Mouse (Mus musculus): Measurements from ENCODE around the gene Ftl1. TPM values are rescaled to one million over a fixed set of nuclear protein-coding genes. Genes with fewer than 3 reads are reported as not detected.
A peak's percentile ranks its signal among the peaks of the same experiment; 100 is the strongest.

Gene Ftl1
- polyA plus RNA-seq, 1 experiment, result 2,336 TPM

DNA sequence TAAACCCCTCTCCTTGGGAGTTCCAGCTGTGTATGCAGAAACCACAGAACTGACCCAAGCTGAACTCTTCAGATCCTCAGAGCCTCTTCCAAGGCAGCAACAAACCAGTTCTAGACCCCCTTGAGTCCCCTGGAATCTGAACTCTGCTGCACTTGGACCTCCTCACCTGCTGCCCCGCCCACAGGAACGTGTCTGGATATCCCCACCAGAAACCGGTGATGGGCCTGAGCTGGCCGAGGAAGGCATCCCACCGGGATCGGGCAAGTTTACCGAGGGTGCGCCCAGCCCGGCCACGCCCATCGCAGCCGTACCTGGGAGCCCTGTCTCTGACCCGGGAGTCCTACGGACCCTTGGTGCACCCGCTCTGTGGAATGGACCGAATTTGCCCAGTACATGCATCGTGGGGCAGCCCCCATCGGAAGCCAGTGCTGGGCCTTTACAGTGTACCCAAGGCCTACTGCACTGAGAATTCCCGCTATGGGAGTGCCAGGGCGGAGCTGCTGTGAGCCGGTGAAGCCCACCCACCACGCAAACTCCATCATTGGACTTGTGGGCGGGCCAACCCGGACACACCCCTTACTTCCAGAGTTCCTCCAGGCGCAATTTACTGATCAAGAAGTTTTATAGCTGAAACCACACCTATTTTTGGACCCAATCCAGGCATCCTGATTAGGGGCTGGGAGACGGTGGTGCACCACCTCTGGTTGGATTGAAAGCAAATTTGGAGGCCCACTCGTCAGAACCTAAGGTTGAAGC is 39.6 kb downstream of the Ftl1 start:
- 14% methylated on average over 27 of the region's 27 CpGs for WGBS
- Histone ChIP-seq H3K4me3 (ENCODE audit: low read depth, low read length) (no peak overlapping the region), H3K27me3 (ENCODE audit: control insufficient read depth, insufficient read depth, low read length) (peaks cover 35% of the 10 kb centered on the region), H3K36me3 (ENCODE audit: control insufficient read depth, insufficient read depth, low read length) (peaks cover 39% of the 10 kb centered on the region), H3K27ac (ENCODE audit: insufficient read depth, low read depth, low read length) (no peak overlapping the region), H3K4me1 (ENCODE audit: control insufficient read depth, insufficient read depth, insufficient read length, low read length) (peaks cover 3% of the 10 kb centered on the region)
- TF ChIP-seq CTCF (IDR thresholded peaks at IDR 0.05; ENCODE audit: extremely low read depth, insufficient read length, insufficient replicate concordance, low read depth, low read length) (no peak), POLR2A (IDR thresholded peaks at IDR 0.05; ENCODE audit: low read depth, low read length) (no peak)

GRCm38 (mm10) chr7:45417962-45418492 is 41.7 kb downstream of the Ftl1 start:
- WGBS, result 12% methylated on average over 13 of the region's 13 CpGs
- peaks cover 55% of the 10 kb centered on the region for H3K27me3 ChIP-seq (ENCODE audit: control insufficient read depth, insufficient read depth, low read length)

GRCm38 (mm10) chr7:45415636-45416035 is 44.0 kb downstream of the Ftl1 start:
- peaks cover 66% of the 10 kb centered on the region for H3K27me3 ChIP-seq (ENCODE audit: control insufficient read depth, insufficient read depth, low read length)

More at GRCm38 (mm10) chr7:45417962-45418492, 41.7 kb downstream of the Ftl1 start:
- Histone ChIP-seq H3K27ac (ENCODE audit: insufficient read depth, low read depth, low read length) (no peak overlapping the region), H3K36me3 (ENCODE audit: control insufficient read depth, insufficient read depth, low read length) (peaks cover 21% of the 10 kb centered on the region), H3K4me3 (ENCODE audit: low read depth, low read length) (no peak overlapping the region), H3K4me1 (ENCODE audit: control insufficient read depth, insufficient read depth, insufficient read length, low read length) (peaks cover 9% of the 10 kb centered on the region)
- no peak for TF ChIP-seq POLR2A (IDR thresholded peaks at IDR 0.05; ENCODE audit: low read depth, low read length)

DNA sequence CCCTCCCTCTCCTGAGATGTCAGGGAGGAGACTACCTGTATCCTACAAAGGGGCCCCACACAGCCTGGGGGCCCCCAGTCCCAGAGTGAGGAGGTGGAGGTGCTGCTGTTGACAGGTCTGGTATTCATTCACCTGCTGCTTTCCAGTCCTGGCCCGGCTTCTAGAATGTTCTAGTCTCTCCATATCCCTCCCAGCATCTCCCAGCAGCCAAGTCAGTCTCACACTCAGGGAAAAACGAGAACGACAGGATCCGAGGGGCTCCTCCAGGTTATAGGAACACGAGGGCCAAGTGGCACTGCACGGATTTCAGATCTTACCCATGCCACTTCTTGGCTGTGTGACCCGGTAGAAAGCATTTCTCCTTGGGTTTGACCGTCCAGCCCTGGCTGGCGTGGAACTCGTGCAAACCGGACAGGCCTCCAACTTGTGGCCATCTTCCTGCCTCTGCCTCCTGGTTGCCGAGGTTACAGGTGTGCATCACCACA is 44.9 kb downstream of the Ftl1 start:
- Histone ChIP-seq H3K4me1 (ENCODE audit: control insufficient read depth, insufficient read depth, insufficient read length, low read length) (peaks cover 6% of the 10 kb centered on the region), H3K4me3 (ENCODE audit: low read depth, low read length) (no peak overlapping the region), H3K27me3 (ENCODE audit: control insufficient read depth, insufficient read depth, low read length) (peaks cover 62% of the 10 kb centered on the region), H3K27ac (ENCODE audit: insufficient read depth, low read depth, low read length) (no peak overlapping the region), H3K36me3 (ENCODE audit: control insufficient read depth, insufficient read depth, low read length) (no peaks in the 10 kb centered on the region)
- 46% methylated on average over 12 of the region's 12 CpGs for WGBS
- TF ChIP-seq CTCF (IDR thresholded peaks at IDR 0.05; ENCODE audit: extremely low read depth, insufficient read length, insufficient replicate concordance, low read depth, low read length) (no peak), POLR2A (IDR thresholded peaks at IDR 0.05; ENCODE audit: low read depth, low read length) (no peak)

More at GRCm38 (mm10) chr7:45415636-45416035, 44.0 kb downstream of the Ftl1 start:
- 19% methylated on average over 37 of the region's 37 CpGs for WGBS
- H3K27ac ChIP-seq (ENCODE audit: insufficient read depth, low read depth, low read length), result no peak overlapping the region
- peaks cover 1% of the 10 kb centered on the region; the same call in 1 of the 2 replicates for H3K36me3 ChIP-seq (ENCODE audit: control insufficient read depth, insufficient read depth, low read length)
- H3K4me1 ChIP-seq (ENCODE audit: control insufficient read depth, insufficient read depth, insufficient read length, low read length), result peaks cover 9% of the 10 kb centered on the region
- TF ChIP-seq POLR2A (IDR thresholded peaks at IDR 0.05; ENCODE audit: low read depth, low read length), result no peak
- no peak for TF ChIP-seq CTCF (IDR thresholded peaks at IDR 0.05; ENCODE audit: extremely low read depth, insufficient read length, insufficient replicate concordance, low read depth, low read length)
- no peak overlapping the region for H3K4me3 ChIP-seq (ENCODE audit: low read depth, low read length)

DNA sequence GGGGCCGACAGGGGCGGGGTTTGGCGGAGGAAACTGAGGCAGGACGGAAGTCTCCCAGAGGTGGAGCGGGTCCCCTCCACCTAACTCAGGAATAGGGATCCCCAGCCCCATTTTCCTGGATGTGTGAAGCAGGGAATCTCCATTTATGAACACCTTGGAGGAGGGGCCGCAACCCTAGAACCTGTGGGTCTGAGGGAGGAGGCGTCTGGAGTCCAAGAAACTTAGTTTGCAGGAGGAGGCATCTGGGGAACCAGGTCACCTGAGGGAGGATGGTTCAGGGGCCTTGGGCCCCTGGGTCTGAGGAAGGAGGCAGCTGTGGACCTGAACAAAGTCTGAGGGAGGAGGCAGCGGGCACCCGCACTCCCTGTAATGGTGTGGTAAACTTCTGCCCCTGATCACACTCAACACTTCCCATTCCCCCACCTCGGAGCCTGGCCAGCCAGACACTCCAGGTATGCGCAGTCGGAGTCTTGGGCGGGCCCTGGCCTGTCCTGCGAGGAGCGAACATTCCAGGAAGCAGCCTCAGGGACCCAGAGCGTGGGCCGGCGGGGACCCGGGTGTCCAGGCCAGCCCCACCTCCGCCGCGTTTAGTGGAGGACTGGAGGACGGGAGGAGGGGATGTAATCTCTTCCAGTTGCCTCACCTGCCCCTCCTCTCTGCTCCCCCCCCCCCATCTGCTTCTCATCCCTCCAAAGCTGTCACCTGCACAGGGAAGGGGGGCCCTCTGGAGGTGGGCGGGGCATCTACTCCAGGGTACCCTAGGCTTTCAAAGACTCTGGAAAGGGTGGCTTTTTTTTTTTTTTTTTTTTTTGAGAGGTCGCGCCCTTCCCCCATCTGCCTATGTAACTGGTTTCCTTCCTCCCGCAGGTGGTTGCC is 45.6 kb downstream of the Ftl1 start:
- Histone ChIP-seq H3K4me3 (ENCODE audit: low read depth, low read length) (peak overlapping the region; percentile 55), H3K27me3 (ENCODE audit: control insufficient read depth, insufficient read depth, low read length) (peaks cover 56% of the 10 kb centered on the region), H3K4me1 (ENCODE audit: control insufficient read depth, insufficient read depth, insufficient read length, low read length) (peaks cover 6% of the 10 kb centered on the region), H3K27ac (ENCODE audit: insufficient read depth, low read depth, low read length) (no peak overlapping the region), H3K36me3 (ENCODE audit: control insufficient read depth, insufficient read depth, low read length) (no peaks in the 10 kb centered on the region)
- no peak for TF ChIP-seq CTCF (IDR thresholded peaks at IDR 0.05; ENCODE audit: extremely low read depth, insufficient read length, insufficient replicate concordance, low read depth, low read length)
- no peak for TF ChIP-seq POLR2A (IDR thresholded peaks at IDR 0.05; ENCODE audit: low read depth, low read length)
- WGBS, result 3% methylated on average over 27 of the region's 27 CpGs

DNA sequence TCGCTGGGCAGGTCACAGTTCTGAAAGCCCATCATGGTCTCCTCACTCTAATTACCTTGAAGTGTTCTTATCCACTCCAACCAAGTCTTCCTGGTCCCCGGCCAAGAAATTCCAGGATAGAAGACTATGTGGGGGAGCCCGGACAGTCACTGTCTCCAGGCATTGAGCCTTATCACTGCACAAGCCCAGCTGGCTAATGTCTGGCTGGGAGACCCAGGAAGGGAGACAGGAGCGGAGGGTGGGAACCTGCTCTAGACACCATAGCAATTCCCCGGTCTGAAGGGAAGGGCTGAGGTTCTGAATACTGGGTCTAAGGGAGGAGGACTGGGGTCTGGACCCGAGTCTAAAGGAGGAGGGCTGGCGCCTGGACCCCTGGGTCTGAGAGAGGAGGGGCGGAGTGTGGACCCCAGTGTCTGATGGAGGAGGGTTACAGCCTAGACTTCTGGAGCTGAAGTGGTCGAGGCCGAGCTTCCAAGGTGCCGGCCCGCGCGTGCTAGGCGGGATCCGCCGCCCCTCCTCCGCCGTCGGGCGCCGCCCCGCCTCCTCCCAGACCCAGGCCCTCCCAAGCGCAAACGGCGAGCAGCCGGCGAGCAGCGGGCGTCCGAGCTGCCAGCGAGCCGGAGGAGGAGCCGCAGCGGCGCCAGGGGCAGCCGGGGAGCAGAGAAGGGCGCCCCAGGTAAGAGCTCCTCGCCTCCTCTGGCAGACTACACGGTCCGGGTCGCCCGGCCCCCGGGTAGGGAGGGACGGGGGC is 46.4 kb downstream of the Ftl1 start, which contains the start of gene Ntf5:
Gene Ntf5, plus strand, starts transcription at position 583 of the 751 bp plus-strand sequence.
- peaks cover 6% of the 10 kb centered on the region for H3K4me1 ChIP-seq (ENCODE audit: control insufficient read depth, insufficient read depth, insufficient read length, low read length)
- H3K27me3 ChIP-seq (ENCODE audit: control insufficient read depth, insufficient read depth, low read length), result peaks cover 62% of the 10 kb centered on the region
- peak within 1 kb of the TSS; percentile 55 for H3K4me3 ChIP-seq (ENCODE audit: low read depth, low read length)
- no peak within 1 kb of the TSS for H3K27ac ChIP-seq (ENCODE audit: insufficient read depth, low read depth, low read length)
- no peak for TF ChIP-seq POLR2A (IDR thresholded peaks at IDR 0.05; ENCODE audit: low read depth, low read length)
- H3K36me3 ChIP-seq (ENCODE audit: control insufficient read depth, insufficient read depth, low read length), result no peaks in the 10 kb centered on the region
- WGBS, result 3% methylated on average over 45 of the region's 45 CpGs

All from small intestine, adult 2 months (tissue).